Mouse (Mus musculus) liver, embryonic 13.5 days (tissue): Measurements from ENCODE around the gene Tulp3. TPM values are rescaled to one million over a fixed set of nuclear protein-coding genes. Genes with fewer than 3 reads are reported as not detected.
"Not testable (repeated sequence)": the region's sequence is repeated elsewhere in the genome, so short reads cannot be mapped to it uniquely, and the experiment has no call there.

Experiments used
- ATAC-seq: fragments of 200-750 bp; cut with Nextera tagmentation; 2 replicates; pipeline ENCODE4 v1.8.0; 2017; ENCODE audit warnings: low read depth, mild to moderate bottlenecking, moderate number of reproducible peaks, moderate library complexity
- DNase-seq: peaks from one replicate; pipeline ENCODE4 v3.0.0; 2022
- H3K27ac ChIP-seq: fragments of 300-500 bp; sonication (generic); 2 replicates; pipeline ENCODE4 v1.5.1; 2015; ENCODE audit warnings: moderate library complexity, mild to moderate bottlenecking, inconsistent platforms
- H3K27me3 ChIP-seq: fragments of 300-500 bp; sonication (generic); 2 replicates; pipeline ENCODE4 v1.6.1; 2015; ENCODE audit warnings: mild to moderate bottlenecking, inconsistent platforms
- H3K36me3 ChIP-seq: fragments of 300-500 bp; sonication (generic); 2 replicates; pipeline ENCODE4 v1.6.1; 2015; ENCODE audit warnings: mild to moderate bottlenecking, inconsistent platforms
- H3K4me1 ChIP-seq: fragments of 300-500 bp; sonication (generic); replicated peaks from 2 replicates; pipeline ENCODE4 v1.6.1; 2015; ENCODE audit warnings: inconsistent platforms
- H3K4me2 ChIP-seq: fragments of 300-500 bp; sonication (generic); 2 replicates; pipeline ENCODE4 v1.6.1; 2015; ENCODE audit warnings: inconsistent platforms, mild to moderate bottlenecking, moderate library complexity
- H3K4me3 ChIP-seq: fragments of 300-500 bp; sonication (generic); replicated peaks from 2 replicates; pipeline ENCODE4 v1.5.1; 2015; ENCODE audit warnings: mild to moderate bottlenecking, inconsistent platforms
- H3K9ac ChIP-seq: fragments of 300-500 bp; sonication (generic); 2 replicates; pipeline ENCODE4 v1.6.1; 2015; ENCODE audit warnings: mild to moderate bottlenecking, inconsistent platforms
- H3K9me3 ChIP-seq: fragments of 300-500 bp; sonication (generic); replicated peaks from 2 replicates; pipeline ENCODE4 v1.6.1; 2016; ENCODE audit warnings: inconsistent platforms
- WGBS: fragments of 180-500 bp; shearing (Covaris S2); methylation state at CpG from one replicate; pipeline ENCODE4 v1.1.7; 2015; ENCODE audit not compliant: insufficient replicate concordance; 5-methylcytosine and 5-hydroxymethylcytosine counted together
- polyA plus RNA-seq: library from polyadenylated mRNA; unstranded; fragments of >200 nt; fragmentation: Nextera tagmentation; extraction: Ambion mirVana; gene quantifications from 2 replicates; pipeline ENCODE4 v1.2.1, GENCODE M21; 2015

Gene Tulp3
- polyA plus RNA-seq = 2.5 TPM in 2 replicates

DNA sequence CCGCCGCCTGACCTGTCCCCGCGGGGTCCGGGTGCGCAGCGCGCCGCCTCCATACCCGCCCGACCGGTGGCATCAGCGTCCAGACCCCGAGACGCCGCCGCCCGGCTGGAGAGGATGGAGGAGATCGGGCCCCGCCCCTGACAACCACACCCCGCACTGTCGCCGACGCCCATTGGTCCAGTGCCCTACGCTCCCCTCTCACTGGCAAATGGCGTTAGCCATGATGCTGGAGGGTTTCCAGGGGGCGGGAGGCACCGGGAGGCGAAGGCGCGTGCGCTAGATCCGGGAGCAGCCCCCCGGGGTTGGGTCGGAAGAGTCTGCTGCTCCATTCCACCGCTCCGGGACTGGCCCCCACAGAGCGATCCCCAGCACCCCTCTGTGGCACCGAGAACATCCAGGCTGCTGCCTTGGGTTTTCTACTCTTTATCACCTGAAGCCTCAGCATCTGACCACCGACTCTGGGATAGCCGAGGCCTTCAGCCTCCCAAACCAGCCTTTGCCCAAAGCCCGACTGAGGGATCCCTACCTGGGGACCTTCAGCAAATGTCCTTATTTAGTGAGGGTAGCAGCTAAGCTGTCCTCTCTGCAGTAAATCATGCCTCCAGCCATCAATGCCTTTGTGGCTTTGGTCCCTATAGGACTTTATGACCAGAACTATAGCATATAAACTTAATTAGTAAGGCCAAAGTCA, at the start of gene Tulp3:
Gene Tulp3 (minus strand): TSS at position 126 of the 691 bp plus-strand sequence.
- Histone ChIP-seq H3K4me1 (peaks cover 38% of the 10 kb centered on the region), H3K4me2 (peak within 1 kb of the TSS; percentile 94), H3K9me3 (no peaks in the 10 kb centered on the region), H3K9ac (peak within 1 kb of the TSS; percentile 76), H3K27me3 (peaks cover 8% of the 10 kb centered on the region; the same call in 1 of the 2 replicates), H3K4me3 (peak within 1 kb of the TSS; percentile 72), H3K36me3 (peaks cover 41% of the 10 kb centered on the region), H3K27ac (no peak within 1 kb of the TSS)
- peak; percentile 99 for ATAC-seq
- under 1% methylated on average over 42 of the region's 42 CpGs for WGBS
- peak; percentile 86 for DNase-seq

DNA sequence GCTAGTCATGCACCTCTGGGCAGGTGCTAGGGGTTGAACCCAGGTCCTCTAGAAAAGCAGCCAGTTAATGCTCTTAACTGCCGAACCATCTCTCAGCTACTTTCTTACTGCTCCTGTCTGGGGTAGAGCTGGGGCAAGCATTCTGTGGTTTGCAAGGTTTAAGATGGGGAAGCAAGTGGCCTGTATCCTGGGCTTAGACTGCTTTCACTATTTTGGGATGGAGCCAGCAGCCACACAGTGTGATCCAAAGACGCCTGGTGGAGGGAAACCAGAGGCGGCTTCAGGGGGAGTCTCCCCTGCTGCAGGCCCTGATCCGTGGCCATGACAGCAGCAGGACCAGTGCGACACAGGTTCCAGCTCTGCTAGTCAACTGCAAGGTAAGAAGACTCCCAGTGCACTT, 49.1 kb upstream of the Tulp3 start:
- no peak overlapping the region for H3K4me3 ChIP-seq
- H3K36me3 ChIP-seq = peaks cover 26% of the 10 kb centered on the region
- no peaks in the 10 kb centered on the region for H3K4me1 ChIP-seq
- no peak for DNase-seq
- no peak overlapping the region for H3K4me2 ChIP-seq
- no peak overlapping the region for H3K27ac ChIP-seq
- no peaks in the 10 kb centered on the region for H3K9me3 ChIP-seq
- WGBS = 57% methylated on average over 5 of the region's 5 CpGs
- H3K27me3 ChIP-seq = no peaks in the 10 kb centered on the region
- H3K9ac ChIP-seq = no peak overlapping the region
- no peak for ATAC-seq

DNA sequence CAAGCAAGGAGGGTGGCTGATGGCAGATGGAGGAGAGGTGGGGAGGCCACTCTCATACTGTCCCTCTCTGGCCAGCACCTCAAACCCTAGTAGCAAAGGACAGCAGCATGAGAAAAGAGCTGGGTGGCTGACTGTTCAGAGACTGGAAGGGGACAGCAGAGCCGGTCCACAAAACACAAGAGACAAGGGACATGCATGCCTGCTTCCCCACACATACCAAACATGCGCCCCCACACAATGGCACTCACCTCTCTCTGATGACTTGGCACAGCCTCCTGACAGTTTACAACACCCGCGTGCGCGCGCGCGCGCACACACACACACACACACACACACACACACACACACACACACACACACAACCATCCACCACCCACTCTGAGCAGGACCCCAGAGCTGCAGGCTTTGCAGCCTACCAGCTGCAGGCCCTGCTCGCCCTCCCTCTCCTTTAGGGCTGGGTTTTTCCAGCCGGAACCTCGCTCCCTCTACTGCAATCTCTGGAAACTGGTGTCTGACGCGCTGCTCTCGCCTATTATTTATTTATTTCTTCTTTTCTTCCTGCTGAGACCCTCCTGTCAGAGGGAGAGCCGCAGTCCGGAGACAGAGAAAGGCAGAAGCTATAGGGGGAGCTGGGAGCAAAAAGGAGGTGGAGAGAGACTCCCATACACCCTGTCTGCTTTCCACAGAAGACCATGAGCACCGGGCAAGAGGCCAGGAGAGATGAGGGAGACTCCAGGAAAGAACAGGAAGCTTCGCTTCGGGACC, 44.0 kb upstream of the Tulp3 start:
- Histone ChIP-seq H3K36me3 (no peaks in the 10 kb centered on the region), H3K27me3 (no peaks in the 10 kb centered on the region), H3K4me2 (peak overlapping the region; percentile 32), H3K4me3 (no peak overlapping the region; the same call in 1 of the 2 replicates), H3K27ac (no peak overlapping the region), H3K9ac (0 out of 2 replicates have a peak overlapping the region, but pooled peaks have one; percentile 26), H3K4me1 (peaks cover 3% of the 10 kb centered on the region; the same call in 1 of the 2 replicates), H3K9me3 (no peaks in the 10 kb centered on the region)
- 0 out of 2 replicates have a peak, but pooled peaks have one; percentile 19 for ATAC-seq
- WGBS = 60% methylated on average over 20 of the region's 21 CpGs
- no peak for DNase-seq

DNA sequence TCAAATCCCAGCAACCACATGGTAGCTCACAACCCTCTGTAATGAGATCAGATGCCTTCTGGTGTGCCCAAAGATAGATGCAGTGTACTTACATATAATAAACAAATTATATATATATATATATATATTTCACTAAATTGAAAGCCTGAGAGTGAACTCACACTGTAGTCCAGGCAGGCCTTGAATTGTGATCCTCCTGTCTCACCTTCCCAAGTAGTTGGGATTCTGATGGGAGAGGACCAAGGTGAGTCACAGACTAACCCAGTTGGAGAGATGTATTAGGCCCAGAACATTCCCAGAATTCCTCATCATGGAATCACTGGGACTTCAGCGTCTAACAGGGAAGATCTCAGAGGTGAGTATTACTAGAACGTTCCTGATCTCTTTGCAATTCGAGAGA, 43.3 kb upstream of the Tulp3 start, which contains the start of gene Nrip2:
Gene Nrip2 (plus strand): TSS at position 301 of the 400 bp plus-strand sequence.
- Histone ChIP-seq H3K9ac (0 out of 2 replicates have a peak within 1 kb of the TSS, but pooled peaks have one; percentile 26), H3K27me3 (no peaks in the 10 kb centered on the region), H3K4me1 (peaks cover 3% of the 10 kb centered on the region; the same call in 1 of the 2 replicates), H3K4me3 (no peak within 1 kb of the TSS; the same call in 1 of the 2 replicates), H3K27ac (peak within 1 kb of the TSS; percentile 47), H3K9me3 (no peaks in the 10 kb centered on the region), H3K36me3 (no peaks in the 10 kb centered on the region), H3K4me2 (peak within 1 kb of the TSS; percentile 32)
- WGBS = 54% methylated on average over 3 of the region's 3 CpGs
- no peak for ATAC-seq
- DNase-seq = no peak

DNA sequence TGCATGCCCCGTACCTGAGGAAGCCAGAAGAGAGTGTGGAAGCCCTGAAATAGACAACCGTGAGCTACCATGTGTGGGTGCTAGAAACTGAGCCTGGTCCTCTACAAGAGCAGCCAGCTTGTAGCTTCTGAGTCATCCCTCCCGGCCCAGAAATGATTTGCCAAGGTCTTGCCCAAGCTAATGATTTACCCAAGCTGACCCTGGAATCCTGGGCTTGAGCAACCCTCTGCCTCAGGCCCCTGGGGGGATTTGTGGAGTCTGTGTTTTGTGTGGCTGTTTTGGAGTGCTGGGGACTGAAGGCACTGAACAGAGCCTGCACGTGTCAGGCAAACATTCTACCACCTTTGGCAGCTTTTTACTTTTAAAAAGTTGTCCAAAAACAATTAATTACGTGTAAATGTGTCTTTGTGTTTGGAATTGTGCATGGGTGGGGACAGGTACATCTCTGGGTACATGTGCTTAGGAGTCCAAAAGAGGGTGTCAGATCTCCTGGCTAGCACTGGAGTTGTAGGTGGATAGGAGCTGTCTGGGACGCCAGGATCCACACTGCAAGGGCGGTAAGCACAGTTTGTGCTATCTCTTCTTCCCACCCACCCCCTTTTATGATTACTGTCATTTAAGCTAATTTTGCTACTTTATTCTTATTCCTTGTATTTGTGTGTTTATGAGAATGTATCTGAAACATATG, 42.1 kb upstream of the Tulp3 start:
- Histone ChIP-seq H3K9ac (no peak overlapping the region), H3K4me3 (no peak overlapping the region), H3K27me3 (no peaks in the 10 kb centered on the region), H3K27ac (peak overlapping the region; percentile 47), H3K9me3 (no peaks in the 10 kb centered on the region), H3K4me2 (no peak overlapping the region), H3K36me3 (no peaks in the 10 kb centered on the region), H3K4me1 (peaks cover 3% of the 10 kb centered on the region; the same call in 1 of the 2 replicates)
- DNase-seq (no peak), ATAC-seq (peak; percentile 55)
- WGBS = 51% methylated on average over 7 of the region's 7 CpGs

DNA sequence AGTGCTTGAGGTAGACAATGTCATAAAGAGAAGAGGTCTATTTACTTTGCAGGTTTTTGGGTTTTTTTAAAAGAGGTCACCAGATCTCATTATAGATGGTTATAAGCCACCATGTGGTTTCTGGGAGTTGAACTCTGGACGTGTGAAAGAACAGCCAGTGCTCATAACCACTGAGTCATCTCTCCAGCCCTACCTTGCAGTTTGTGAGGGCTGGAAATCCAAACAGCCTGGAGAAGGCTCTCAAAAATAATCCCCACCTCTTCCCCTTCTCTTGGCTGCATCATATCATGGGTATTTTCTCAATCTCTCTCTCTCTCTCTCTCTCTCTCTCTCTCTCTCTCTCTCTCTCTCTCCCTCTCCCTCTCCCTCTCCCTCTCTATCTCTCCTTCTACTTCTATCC, 35.0 kb upstream of the Tulp3 start:
- 33% methylated on average over 1 of the region's 1 CpGs for WGBS
- no peak overlapping the region for H3K27ac ChIP-seq

DNA sequence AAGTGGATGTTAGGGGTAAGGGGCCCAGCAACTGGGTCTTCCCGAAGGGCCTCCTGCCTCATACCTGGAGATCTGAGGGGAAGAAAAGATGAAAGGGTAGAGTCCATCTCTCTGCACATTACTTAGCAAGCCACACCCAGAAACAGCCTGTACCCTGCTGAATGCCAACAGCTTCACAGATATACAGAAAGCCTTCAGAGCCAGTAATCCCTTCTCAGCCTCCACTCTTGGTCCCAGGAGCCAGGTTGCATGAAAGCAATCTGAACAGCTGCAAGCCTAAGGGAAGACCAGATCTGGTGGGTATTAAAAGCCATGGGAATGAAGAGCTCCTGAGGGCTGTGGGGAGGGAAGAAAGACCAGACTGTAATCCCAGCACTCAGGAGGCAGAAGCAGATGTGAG, 33.5 kb upstream of the Tulp3 start:
- ATAC-seq (no peak), DNase-seq (no peak)
- no peak overlapping the region for H3K4me2 ChIP-seq
- no peaks in the 10 kb centered on the region for H3K4me1 ChIP-seq
- H3K9ac ChIP-seq = no peak overlapping the region
- no peak overlapping the region for H3K27ac ChIP-seq
- H3K9me3 ChIP-seq = no peaks in the 10 kb centered on the region
- H3K36me3 ChIP-seq = no peaks in the 10 kb centered on the region
- H3K27me3 ChIP-seq = no peaks in the 10 kb centered on the region
- 88% methylated on average over 1 of the region's 1 CpGs for WGBS
- H3K4me3 ChIP-seq = no peak overlapping the region

More for the DNA sequence above, 35.0 kb upstream of the Tulp3 start:
- Histone ChIP-seq H3K9ac (no peak overlapping the region), H3K27me3 (no peaks in the 10 kb centered on the region), H3K36me3 (no peaks in the 10 kb centered on the region), H3K9me3 (no peaks in the 10 kb centered on the region), H3K4me3 (no peak overlapping the region), H3K4me2 (no peak overlapping the region), H3K4me1 (no peaks in the 10 kb centered on the region)
- ATAC-seq (no peak), DNase-seq (no peak)

DNA sequence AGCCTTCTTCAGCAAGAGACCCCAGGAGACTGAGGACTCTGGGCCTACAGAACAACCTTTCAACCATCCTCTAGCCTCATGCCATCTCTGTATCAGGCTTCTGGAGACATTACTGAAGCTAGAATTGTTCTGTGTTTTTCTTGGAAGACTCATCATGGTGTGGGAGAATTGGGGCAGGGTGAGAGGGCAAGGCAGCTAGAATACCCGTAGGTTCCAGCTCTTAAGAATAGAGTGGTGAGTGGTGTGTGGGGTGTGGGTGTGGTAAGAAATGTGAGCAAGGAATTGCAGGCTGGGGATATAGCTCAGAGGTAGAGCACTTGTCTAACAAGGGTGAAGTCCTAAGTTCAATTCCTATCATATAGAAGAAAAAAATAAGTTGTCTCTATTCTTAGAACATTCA, 29.4 kb upstream of the Tulp3 start:
- no peak overlapping the region for H3K9ac ChIP-seq
- 54% methylated on average over 1 of the region's 1 CpGs for WGBS

DNA sequence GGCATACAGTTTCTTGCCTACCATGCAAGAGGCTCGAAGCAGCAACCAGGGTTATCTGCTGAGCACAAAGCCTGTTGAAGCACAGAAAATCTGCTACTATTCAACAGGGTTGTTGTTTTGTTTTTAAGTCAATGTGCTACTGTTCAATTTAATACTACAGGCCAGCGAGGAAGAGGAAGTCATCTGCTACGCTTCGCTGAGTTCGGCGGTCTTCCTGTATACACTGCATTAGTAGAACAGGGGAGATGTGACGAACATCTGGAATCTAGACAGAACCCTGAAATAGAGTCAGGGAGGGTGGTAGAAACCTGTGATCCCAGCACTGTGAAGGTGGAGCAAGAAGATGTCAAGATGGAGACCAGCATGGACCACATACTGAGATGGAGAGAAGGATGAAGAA, 28.1 kb upstream of the Tulp3 start:
- H3K9ac ChIP-seq = no peak overlapping the region

More for the DNA sequence above, 29.4 kb upstream of the Tulp3 start:
- H3K4me2 ChIP-seq = no peak overlapping the region
- DNase-seq (no peak), ATAC-seq (no peak)
- H3K4me1 ChIP-seq = no peaks in the 10 kb centered on the region
- H3K9me3 ChIP-seq = no peaks in the 10 kb centered on the region
- no peak overlapping the region for H3K4me3 ChIP-seq
- H3K36me3 ChIP-seq = no peaks in the 10 kb centered on the region
- H3K27ac ChIP-seq = no peak overlapping the region
- no peaks in the 10 kb centered on the region for H3K27me3 ChIP-seq

DNA sequence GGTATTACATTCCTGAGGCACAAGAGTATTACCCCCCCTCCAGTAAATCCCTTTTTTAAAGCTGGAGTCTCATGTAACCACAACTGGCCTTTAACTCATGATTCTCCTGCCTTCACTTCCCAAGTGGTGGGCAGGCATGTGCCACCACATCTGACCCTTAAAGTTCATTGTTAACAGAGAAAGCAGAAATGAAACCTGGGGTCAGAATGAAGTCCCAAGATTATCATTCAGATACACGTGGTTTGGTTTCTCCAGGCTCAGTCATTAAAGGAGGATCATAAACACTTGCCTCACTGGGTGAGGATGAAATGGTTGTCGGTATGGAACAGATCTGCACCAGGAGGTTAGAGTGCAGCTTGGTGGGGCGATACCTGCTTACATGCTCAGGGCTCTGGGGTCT, 25.6 kb upstream of the Tulp3 start:
- Histone ChIP-seq H3K27ac (no peak overlapping the region), H3K4me3 (no peak overlapping the region), H3K27me3 (no peaks in the 10 kb centered on the region), H3K9me3 (no peaks in the 10 kb centered on the region), H3K4me1 (no peaks in the 10 kb centered on the region), H3K36me3 (peaks cover 3% of the 10 kb centered on the region; the same call in 1 of the 2 replicates), H3K4me2 (no peak overlapping the region), H3K9ac (no peak overlapping the region)
- DNase-seq (no peak), ATAC-seq (no peak)
- 55% methylated on average over 3 of the region's 3 CpGs for WGBS

More for the DNA sequence above, 28.1 kb upstream of the Tulp3 start:
- no peak overlapping the region for H3K4me2 ChIP-seq
- DNase-seq (no peak), ATAC-seq (no peak)
- WGBS = 54% methylated on average over 7 of the region's 7 CpGs
- H3K27me3 ChIP-seq = no peaks in the 10 kb centered on the region
- no peak overlapping the region for H3K27ac ChIP-seq
- no peak overlapping the region for H3K4me3 ChIP-seq
- H3K36me3 ChIP-seq = no peaks in the 10 kb centered on the region
- no peaks in the 10 kb centered on the region for H3K4me1 ChIP-seq
- no peaks in the 10 kb centered on the region for H3K9me3 ChIP-seq

DNA sequence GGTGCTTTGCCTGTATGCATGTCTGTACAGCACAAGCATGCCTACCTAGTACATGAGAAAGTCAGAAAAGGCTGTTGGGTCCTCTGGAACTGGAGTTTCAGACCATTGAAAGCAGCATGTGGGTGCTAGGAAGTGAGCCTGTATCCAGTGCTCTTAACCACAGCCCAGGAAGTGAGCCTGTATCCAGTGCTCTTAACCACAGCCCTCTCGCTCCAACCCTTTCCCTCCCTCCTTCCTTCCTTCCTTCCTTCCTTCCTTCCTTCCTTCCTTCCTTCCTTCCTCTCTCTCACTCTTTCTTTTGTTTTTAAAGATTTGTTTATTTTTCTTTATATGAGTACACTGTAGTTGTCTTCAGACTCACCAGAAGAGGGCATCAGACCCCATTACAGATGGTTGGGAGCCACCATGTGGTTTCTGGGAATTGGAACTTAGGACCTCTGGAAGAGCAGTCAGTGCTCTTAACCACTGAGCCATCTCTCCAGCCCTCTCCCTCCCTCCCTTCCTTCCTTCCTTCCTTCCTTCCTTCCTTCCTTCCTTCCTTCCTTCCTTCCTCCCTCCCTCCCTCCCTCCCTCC, 25.0 kb upstream of the Tulp3 start:
- ATAC-seq, H3K27ac ChIP-seq, H3K27me3 ChIP-seq, DNase-seq, H3K4me1 ChIP-seq, H3K9me3 ChIP-seq, H3K9ac ChIP-seq, H3K4me3 ChIP-seq, H3K4me2 ChIP-seq, H3K36me3 ChIP-seq: not testable (repeated sequence)
- WGBS = 44% methylated on average over 1 of the region's 1 CpGs
